Mouse (Mus musculus) megakaryocyte, embryonic 14.5 days (primary cell): Measurements from ENCODE around the gene Mtus2.

ENCODE experiments used
- FLI1 ChIP-seq: IDR thresholded peaks from 2 replicates; pipeline ENCODE4 v1.6.1; 2012; ENCODE audit warnings: low read length, inconsistent platforms, mixed read lengths
- GATA1 ChIP-seq: IDR thresholded peaks from 3 replicates; pipeline ENCODE4 v1.6.1; 2012; ENCODE audit warnings: mixed read lengths, low read length, inconsistent platforms, borderline replicate concordance

GRCm38 (mm10) chr5:147990775-147991174, 33.7 kb downstream of the Mtus2 start:
- no peak for TF ChIP-seq GATA1
- TF ChIP-seq FLI1, result no peak
